Mouse (Mus musculus) mouse trophoblast stem cell (cell line): Measurements from ENCODE around the gene Gm49601.

ENCODE experiments used
- in situ Hi-C, 2 experiments: fragments of 300-500 bp; cut with MseI, MboI; formaldehyde crosslinking; loops; 2 replicates in 1 of 2; 3 replicates in 1 of 2; pipeline ENCODE4 v1.15.1; 2025

Gm49601 gene

DNA sequence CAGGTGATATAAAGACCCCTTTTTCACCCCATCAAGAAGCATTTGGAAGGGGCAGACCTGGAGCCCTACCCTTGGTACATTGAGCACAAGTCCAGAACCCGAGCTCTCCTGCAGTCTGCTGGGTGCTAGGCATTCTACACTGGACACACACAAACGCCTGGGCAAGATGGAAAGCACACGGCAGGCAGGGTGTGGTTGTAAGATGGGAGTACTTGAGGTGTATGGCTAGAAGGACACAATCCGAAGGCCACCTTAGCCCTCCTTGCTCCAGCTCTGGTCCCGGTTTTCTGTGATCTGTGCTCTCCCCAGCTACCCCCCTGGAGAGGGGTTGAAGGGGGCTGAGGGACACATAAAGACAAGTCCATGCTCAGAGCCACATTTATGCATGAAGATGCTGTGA is 4.1 kb upstream of the Gm49601 start:
- in situ Hi-C loops, result no loop called here

DNA sequence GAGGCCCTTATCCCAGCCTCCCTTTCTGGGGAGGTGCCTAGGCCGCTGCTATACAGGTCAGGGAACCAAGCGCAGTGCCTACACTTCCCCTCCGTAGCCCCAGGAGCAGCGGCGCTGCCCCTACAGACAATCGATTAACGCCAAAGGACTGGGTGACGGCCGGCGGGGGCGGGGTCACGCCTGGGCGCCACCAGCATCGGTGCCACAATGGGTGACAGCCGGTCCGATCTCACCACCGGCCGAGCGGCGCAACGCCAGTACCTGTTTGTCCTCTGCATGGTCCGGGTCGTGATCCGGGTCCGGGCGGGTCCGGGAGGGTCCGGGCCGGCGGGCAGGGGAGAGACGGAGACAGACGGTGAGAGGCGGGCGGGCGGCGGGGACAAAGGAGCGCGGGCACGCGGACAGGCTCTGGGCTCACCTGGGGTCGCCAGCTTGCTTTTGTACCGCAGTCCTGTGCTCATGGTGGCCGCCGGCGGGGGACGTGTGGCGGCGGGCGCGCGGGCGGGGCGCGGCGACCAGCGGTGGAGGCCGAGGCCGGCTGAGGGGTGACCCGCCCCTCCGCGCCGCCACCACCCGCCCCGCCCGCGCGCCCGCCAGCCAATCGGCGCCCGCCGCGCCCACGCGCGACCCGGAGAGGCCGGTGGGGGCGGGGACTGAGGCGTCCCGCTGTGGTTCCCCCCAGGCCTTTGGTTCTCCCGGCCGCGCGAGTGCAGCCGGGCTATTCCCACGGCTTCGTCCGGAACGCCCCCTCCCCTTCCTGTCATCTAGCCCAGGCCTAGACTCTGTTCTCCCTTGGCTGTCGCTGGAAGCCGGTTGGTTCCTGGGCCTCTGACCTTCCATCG is 3.4 kb upstream of the Gm49601 start, which contains the start of gene Sept5:
TSS of gene Sept5 (minus strand) at position 565 of the 842 bp plus-strand sequence.
- in situ Hi-C loops, result no loop called here

DNA sequence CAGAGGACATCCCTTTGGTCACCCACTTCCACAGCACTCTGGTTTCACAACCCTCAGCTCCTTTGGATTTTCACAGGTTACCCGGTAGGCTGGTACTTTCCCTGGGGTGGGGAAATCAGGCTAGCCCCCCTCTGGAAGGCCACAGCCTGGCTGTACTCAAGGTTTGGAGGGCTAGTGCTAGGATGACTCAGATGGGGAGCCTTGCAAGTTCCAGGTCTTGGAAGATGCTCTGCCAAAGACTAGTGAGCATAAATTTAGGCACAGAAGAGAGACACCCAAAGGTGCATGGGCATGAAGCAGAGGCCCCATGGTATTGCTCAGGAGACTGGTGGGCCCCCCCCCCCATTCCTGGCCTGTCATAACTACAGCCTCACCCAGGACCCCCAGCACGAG is 2.7 kb upstream of the Gm49601 start:
- in situ Hi-C loops, result no loop called here

DNA sequence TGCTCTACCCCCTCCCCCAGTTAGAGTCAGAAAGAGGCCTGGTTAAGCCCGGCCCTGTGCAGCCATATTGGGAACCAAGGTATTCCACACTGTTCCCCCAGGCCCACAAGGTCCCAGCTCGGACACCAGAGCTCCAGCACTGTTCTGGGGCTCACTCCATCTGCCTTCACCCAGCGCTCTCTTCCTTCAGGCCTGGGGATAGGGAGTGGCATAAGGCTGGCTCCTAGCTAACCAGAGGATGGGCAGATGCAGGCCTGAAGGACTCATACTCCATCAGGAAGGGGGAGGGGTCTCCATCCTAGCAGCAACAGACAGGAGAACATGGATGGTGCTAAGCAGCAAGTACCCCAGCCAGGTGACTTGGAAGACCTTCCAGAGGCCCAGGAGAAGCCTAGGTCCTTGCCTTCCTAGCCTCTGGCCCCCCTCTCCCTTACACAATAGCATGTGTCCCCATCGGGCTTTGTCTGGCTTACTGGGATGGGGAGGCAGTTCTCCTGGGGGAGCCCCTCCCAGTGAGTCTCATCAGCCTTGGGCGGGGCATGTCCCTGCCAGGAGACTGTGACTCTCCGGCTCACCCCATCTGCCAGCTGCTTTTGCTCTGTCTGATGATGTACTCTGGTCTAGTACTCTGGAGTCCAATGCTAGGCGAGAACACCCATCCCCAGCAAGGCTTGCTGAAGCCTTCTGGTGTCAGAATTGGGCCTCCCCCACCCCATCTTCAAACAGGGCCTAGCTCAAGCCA is 2.1 kb upstream of the Gm49601 start:
- in situ Hi-C loops, result no loop called here

DNA sequence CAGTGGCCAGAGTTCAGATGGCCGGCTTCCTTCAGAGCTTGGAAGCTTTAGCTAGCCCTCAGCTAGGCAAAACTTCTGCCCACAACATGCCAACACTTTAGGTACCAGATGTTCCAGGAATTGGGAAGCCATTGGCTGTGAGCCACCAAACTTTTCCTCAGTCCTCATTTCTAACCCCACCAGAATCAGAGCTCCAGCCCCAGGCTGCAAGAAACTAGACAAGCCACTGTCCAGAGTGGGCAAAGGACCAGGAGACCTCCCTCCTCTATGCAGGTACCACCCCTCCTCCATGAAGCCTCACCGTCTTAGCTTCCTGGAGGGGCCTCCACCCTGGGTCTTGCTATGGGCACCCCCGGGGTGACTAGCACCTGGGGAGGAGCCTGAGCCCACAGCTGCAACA is 936 bp upstream of the Gm49601 start:
- in situ Hi-C loops, result no loop called here

DNA sequence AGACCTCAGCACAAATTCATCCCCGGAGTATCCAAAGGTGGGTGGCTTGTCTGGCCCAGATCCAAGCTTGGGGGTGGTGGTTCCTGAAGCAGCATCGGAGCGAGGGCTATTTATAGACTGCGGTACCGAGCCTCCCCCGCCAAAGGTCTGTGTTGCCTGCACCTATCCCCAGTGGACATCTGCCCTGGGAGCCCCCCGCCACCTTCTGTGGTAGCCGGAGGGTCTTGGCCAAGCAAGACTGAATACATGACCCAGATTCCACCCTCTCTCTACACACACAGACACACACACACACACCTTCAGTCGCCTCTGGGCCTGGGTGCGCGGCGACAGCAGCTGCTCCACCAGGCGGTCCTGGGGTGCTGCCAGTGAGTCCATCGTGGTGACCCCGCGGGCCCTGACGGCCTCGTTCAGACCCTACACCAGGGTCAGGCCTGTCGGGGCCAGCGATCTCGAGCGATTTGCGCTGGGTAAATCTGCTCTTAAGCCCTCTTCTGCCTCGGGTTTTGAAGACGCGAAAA is 376 bp downstream of the Gm49601 start:
- in situ Hi-C loops, result no loop called here

DNA sequence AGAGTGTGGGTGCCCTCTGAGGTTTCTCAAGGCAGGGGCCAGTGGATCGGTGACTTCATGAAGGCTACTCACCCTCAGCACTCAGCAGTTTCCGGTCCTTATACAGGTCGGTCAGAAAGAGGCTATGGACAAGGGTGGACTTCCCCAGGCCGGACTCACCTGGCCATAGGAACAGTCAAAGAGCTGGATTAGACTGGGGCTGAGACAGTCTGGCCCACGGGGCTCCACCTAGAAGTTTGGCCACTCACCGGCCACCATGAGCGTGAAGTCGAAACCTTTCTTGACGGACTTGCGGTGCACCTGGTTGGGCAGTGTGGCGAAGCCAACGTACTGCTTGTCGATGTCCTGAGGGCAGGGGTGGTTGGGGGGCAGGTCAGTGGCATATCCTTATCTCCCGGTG is 1.1 kb downstream of the Gm49601 start:
- in situ Hi-C loops, result no loop called here

DNA sequence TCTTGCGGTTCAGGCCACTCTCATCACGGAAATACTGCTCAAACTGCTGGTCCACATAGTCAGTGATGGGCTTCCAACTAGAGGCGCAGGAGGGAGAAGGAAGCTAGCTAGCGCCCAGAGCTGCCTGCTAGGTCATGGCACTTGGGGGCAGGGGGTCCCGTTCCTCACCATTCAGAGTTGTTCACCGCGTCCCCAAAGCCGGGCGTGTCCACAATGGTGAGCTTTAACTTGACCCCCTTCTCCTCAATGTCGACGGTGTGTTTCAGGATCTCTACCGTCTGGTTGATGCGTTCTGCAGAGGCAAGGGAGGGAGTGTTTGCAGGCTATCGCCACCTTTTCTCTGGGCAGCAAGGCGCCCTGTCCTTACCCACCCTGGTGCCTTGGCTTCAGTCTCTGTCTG is 1.6 kb downstream of the Gm49601 start:
- in situ Hi-C loops, result no loop called here

DNA sequence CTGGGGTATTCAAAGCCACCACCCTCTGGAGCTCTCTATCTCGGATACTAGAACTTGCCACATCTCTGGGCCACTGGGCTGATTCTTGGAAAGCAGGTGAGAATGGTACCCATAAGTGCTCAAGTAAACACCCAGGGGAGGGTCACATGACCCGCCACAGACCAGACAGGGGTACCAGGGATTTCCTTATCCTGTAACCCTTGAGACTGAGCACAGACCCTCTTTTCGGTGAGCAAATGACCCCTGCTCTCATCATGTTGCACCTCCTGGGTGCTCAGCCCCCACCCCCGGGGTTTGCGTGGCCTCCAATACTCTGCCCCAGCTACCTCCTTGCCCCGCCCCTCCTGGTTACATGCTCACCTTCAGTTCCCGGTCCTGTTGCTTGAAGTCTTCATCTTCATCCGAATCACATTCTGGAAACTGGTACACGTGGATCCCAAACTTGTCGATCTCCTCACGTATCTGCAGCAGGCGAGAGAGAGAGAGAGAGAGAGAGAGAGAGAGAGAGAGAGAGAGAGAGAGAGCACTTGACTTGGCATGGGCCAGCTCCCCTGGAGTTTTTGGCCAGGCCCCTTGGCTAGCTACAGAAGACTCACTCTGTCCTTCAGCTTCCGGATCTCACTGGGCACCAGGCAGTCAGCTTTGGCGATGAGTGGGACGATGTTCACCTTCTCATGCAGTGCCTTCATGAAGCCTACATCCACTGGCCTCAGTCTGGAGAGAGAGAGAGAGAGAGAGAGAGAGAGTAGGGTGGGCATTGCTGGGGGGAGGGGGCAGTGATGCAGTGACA is 2.3 kb downstream of the Gm49601 start:
- in situ Hi-C loops, result no loop called here

DNA sequence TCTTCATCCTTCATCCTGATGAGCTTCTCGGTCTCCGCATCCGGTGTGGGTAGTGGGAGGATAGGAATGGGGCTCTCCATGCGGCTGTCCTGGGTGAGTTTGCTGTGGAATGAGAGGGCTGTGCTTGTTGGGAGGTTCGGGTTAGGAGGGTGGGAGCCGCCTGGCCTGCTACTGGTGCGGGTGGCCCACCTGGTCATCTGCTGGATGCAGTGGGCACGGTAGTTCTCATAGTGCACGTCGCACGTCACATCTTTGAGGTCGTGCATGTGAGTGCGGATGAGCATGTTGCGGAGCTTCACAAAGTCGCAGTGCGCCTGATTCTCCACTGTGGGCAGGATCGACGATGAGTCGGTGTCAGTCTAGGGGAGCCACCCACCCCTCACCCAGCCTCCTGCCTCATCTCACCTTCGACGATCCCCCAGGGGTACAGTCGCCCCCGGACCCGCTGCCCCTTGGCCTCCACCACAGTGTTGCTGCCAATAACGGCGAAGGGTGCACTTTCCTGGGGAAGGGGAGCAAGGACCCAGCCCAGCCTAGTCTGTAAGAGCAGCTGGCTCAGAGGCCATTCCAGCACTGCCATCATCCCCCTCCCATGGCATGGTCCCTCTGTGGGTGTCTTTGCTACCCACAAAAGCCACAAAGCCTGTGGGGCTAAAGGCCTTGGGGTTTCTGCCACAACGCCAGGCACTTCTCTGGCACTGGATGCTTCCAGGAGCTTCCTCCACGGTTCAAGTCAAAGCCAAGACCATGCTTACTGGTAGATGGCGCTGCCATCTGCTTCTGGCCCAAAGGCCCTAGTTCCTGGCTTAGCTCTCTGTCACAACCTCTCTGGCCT is 3.1 kb downstream of the Gm49601 start:
- in situ Hi-C loops, result no loop called here

DNA sequence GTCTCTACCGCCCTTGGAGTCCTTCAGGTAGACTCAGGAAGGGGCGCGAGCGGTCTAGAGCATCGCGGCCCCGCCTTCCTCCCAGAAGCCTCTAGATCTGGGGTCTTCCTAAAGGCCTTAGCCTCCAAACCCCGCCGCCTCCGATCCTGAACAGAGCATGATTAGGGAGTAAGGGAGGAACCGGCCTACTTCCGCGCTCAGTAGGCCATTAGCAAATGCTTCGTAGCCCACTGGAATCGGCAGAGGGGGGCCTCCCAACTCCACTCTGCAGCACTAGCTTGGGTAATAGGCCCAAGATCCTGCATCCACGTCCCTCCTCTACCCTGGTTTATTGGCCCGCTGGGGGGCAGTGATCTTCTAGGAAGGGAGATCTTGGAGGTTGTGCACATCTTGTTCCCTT is 4.2 kb downstream of the Gm49601 start, which contains the start of gene Gp1bb:
TSS of gene Gp1bb (minus strand) at position 385 of the 400 bp plus-strand sequence.
- in situ Hi-C loops, result no loop called here

DNA sequence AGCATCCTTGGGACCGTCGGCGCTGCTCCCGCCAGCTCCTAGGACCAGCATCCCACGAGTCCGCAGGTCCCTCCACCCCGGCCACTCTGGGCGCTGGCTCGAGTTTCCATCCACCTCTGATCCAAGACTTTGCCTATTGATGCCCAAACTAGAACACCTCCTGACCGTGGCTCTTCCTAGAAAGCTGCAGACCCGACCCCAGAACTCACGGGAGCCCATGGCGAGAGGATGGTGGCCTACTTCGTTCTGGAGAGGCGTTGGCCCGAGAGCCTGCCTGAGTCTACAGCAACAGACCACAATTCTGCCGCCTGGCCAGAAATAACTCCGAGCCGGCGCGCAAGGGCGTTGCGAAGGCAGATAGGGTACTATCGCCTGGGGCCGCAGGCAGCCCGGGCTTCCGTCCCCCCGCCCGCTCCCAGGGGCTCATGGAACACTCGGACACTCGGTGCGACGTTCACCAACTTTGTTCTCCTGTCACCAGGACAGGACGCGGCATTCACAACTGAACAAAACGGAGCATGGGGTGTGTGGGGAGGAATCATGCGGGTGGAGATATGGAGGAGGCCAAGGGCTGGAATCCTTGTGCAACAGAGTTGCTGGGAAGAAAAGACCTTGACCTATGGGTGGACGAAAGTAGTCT is 4.7 kb downstream of the Gm49601 start:
- in situ Hi-C loops, result no loop called here

DNA sequence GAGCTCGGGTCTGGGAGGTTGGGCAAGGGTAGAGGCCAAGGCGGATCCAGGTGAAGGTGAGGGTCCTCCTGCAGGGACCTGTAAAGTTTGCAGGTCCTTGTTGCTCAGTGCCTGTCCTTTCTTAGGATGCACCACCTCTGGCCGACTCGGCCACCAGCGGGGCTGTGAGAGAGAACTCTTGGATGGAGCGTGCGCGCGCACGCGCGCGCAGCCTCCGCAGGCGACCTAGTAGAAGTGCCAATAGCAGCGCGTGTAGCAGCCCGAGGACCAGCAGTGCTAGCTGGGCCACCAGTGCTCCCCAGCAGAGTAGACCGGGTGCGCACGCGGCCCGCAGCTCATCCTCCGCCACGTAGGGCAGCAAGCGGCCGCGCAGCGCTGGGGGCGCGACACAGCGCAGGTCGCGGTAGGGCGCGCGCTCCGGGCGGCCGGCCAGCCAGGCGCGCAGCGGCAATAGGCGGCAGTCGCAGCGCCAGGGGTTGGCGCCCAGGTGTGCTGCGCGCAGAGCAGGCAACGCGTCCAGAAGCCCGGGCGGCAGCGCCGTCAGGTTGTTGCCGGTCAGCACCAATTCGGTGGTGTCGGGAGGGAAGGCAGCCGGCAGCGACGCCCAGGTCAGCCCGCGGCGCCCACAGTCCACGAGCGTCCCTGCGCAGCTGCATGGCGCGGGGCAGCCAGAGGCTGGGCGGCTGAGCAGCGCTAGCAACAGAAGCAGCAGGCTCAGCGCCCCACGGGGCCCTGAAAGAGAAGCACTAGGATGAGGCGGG is 5.4 kb downstream of the Gm49601 start:
- in situ Hi-C loops, result no loop called here

DNA sequence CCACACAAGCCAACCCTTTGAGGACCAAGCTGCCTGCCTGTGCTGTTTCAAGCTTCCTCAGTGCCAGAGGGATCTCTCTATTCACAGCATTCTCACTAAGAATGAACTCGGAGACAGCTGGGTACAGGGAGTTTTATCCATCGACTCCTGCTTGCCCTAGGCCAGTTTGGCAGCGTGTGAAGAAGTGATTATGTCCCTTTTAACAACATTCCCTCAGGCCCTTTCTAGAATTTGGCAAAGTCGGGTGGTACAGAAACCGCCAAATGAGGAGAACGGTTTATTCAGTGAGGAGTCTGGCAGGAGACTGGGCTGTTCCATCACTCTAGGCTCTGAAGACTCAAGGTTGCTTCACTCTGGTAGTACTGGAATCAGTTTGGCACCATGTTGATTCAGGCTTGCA is 6.0 kb downstream of the Gm49601 start:
- in situ Hi-C loops, result no loop called here

DNA sequence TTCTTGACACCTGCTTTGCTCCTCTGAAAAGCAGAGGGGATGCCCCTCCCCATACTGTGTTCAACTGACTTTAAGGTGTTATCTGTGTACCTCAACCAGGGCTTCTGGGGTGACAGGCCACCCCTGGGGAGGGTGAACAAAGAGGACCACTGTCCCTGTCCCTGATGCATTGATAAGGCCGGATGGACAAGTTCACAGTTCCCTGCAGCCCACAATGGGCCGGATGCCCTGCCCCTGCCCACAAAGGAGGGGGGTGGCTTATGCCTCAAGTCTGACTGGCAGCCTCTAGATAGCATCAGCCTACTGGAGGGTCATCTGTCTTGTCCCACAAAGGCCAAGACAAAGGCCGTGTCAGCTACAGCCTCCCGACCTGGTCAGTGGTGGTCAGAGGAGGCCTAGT is 7.1 kb downstream of the Gm49601 start:
- in situ Hi-C loops, result loop anchor here in 1 of 2 experiments (5.0 kb wide), 1 partner anchor 182 kb away; no protein-coding TSS in a partner anchor

DNA sequence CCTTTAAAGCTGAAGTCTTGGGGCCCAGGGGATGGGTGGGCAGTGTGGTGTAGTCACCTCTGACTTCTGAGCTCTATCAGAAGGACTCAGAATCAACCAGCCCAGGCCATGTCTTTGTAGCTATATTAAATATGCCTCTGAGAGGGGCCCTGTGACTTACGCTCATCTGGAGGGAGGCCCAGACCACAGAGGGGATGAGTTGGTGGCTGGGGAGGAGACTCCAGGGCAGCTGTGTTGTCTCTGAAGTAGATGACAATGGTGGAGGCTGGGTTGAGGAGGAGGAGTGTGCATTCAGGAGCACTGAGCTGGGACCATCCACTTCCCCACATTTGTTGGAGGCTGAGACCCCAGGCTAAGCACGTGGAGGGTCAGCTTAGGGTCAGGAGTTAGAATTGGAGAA is 7.9 kb downstream of the Gm49601 start:
- in situ Hi-C loops, result loop anchor here in 1 of 2 experiments (5.0 kb wide), 1 partner anchor 181 kb away; no protein-coding TSS in a partner anchor

DNA sequence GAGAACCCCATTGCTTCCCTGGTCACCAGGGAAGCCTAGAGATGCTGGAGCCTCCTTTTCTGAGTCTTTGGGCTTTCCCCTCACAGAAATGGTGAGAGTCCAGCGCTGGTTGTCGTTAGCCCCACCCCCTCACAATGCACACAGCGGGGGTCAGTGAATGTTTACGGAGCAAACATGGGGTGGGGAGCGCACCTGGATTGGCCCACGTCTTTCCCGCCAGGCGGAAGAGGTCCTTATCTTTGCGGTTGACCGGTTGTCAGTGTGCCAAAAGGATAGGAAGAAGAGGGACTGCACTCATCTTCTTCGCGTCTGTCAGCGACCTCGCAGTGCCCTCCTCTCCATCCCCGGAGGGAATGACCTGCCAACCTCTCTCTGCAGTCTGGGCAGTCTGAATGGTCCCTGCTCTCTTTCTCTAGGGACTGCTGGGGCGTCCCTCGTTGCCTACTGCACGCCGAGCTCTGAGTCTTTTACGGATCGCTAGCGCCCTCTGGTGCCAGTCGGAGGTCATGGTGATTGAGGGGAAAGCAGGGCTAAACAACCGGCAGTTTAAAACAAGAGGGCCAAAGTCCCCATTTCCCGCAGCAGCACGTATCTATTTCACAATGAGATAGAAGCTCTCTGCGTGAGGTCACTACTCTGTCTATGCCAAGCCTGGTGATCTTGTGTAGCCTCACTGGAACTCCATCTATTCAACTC is 8.7 kb downstream of the Gm49601 start:
- in situ Hi-C loops, result loop anchor here in 1 of 2 experiments (5.0 kb wide), 1 partner anchor 180 kb away; no protein-coding TSS in a partner anchor

DNA sequence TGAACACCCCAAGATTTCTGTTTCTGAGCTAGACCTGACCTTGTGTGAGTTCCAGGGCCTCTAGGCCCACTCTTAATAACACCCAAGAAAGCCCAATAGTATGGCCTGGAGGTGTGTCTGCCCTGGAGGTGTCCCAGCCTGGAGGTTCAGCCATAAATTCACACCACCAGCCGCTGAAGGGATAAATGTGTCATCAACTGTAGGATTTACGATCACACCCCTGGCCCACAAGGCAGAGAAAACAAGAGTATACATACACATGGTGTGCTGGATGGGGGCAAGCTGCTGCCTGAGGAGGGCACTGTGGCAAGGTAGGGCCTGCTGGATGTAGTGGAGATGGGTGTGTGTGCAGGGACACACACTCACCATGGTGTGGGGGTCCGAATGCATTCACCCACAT is 12.9 kb downstream of the Gm49601 start:
- in situ Hi-C loops, result loop anchor here in 1 of 2 experiments (5.0 kb wide), 1 partner anchor 171 kb away; no protein-coding TSS in a partner anchor

DNA sequence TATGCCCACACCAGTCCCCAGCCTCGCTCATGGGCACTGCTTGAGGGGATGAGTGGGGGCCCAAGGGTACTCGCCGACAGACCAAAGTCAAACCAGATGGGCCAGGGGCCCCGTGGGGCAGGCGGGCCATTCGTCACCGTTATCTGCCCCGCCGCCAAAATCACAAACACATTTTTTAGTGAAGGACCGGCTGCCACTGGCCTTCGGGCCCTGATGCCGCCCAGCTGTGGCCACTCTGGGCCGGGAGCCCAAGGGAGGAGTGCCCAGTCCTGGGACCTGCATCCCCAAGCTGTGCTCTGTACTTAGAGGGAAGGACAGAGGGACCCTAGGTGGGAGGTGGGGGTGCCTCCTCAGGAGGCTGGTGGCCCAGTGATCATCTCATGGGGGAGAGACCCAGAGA is 14.5 kb downstream of the Gm49601 start:
- in situ Hi-C loops, result loop anchor here in 1 of 2 experiments (5.0 kb wide), 1 partner anchor 169 kb away; no protein-coding TSS in a partner anchor
